Mouse (Mus musculus): ENCODE data around the gene Efna5. TPM values are rescaled to one million over a fixed set of nuclear protein-coding genes. Genes with fewer than 3 reads are reported as not detected.

Efna5 gene
- polyA plus RNA-seq, 1 experiment from 2014 or later, result 70.3 TPM

DNA sequence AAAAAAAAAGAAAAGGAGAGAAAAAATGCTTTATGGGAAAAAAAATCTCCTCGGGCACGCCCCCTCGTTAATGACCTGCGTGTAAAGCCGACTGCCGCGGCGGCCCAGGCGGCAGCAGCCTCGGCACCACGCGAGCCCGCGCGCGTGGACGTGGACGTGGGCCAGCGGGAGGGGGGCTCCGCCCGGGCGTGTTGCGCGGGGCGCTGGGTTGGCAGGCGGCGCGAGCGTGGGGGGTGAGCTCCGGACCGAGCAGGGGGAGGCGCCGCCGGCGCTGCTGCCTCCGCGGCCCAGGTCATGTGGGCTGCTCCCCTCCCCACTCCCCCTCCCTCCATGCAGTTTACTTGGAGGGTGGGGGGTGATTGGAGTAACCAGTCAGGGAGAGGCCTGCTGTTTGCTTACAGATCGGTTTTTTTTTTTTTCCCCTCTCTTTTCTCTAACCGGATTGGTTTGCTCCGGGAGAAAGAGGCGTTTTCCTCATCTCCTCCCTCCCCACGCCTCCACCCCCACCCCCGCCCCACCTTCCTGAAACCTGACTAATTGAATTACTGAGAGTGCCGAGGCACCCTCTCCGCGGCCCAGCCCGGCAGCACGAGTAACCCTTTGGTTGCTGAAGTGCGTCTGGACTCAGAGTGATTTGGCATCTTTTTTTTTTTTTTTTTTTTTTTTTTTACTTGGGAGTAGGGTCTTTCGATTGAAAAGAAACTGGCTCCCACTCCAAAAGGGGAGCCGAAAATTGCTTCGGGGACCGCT is 1.8 kb upstream of the Efna5 start:
- DNase-seq (ENCODE audit: low spot score), result peak; percentile 95
- no peaks in the 10 kb centered on the region for H3K27me3 ChIP-seq (ENCODE audit: control insufficient read depth, insufficient read depth, low read length)

DNA sequence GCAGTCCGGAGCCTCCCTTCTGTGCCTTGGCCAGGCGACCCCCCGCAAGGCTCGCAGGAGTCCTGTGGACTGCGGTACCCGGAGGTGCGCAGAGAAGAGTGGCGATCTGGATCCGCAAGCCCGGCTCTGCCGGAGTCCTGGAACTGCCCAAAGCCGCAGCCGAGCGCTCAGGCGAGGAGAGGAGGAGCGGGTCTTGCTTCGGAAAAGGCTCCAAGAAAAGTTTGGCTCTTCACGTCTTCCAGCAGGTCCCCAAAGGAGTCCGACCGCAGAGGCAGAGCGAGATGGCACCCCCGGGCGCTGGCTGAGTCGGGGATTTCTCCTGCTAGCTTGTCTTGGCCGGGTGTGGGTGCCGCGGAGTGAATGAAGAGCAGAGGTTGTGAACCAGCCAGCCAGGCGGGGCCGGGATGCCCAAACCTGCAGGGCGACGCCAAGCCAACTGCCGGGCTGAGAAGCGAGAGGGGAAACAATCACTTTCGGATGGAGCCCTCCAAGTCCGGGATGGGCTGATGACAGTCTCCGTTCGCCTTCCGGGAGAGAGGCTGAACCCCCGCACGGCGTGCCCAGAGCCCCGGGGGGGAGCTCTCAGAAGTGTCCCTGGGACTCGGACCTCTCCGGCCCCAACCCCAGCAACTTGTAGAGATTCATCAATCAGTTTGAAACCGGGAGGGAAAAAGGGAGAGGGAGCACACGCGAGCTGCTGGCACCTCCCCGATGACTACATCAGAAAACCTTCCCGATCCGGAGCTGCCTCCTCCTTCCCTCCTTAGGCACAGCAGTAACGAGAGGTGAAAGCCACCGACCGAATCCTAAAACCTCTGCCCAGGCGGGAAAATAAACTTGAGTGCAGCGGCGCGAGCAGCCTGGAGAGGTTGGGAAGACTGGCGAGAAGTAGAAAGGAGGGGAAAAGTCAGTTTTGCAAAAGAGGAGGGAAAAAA is 941 bp upstream of the Efna5 start:
- WGBS, result under 1% methylated on average over 58 of the region's 58 CpGs
- peak; percentile 34 for ATAC-seq (replicated peaks; ENCODE audit: insufficient number of reproducible peaks, low FRiP score, low TSS enrichment, low read depth)

More for the DNA sequence above, 1.8 kb upstream of the Efna5 start:
- H3K36me3 ChIP-seq (replicated peaks; ENCODE audit: control insufficient read depth, insufficient read depth, low read depth, low read length), result no peaks in the 10 kb centered on the region
- H3K4me3 ChIP-seq (ENCODE audit: low read depth, low read length), result peak overlapping the region; percentile 94
- ATAC-seq (replicated peaks; ENCODE audit: insufficient number of reproducible peaks, low FRiP score, low TSS enrichment, low read depth), result peak; percentile 83
- peak overlapping the region; percentile 96 for H3K9ac ChIP-seq (replicated peaks; ENCODE audit: low read length)
- H3K9me3 ChIP-seq (replicated peaks; ENCODE audit: control insufficient read depth, low read length), result no peaks in the 10 kb centered on the region
- peak overlapping the region; percentile 74 for H3K27ac ChIP-seq (replicated peaks; ENCODE audit: low read depth, low read length)
- peak overlapping the region; percentile 89 for H3K4me2 ChIP-seq (ENCODE audit: low read depth, low read length)
- WGBS, result under 1% methylated on average over 51 of the region's 53 CpGs
- no peaks in the 10 kb centered on the region for H3K4me1 ChIP-seq (ENCODE audit: control insufficient read depth, insufficient read depth, low read length)

DNA sequence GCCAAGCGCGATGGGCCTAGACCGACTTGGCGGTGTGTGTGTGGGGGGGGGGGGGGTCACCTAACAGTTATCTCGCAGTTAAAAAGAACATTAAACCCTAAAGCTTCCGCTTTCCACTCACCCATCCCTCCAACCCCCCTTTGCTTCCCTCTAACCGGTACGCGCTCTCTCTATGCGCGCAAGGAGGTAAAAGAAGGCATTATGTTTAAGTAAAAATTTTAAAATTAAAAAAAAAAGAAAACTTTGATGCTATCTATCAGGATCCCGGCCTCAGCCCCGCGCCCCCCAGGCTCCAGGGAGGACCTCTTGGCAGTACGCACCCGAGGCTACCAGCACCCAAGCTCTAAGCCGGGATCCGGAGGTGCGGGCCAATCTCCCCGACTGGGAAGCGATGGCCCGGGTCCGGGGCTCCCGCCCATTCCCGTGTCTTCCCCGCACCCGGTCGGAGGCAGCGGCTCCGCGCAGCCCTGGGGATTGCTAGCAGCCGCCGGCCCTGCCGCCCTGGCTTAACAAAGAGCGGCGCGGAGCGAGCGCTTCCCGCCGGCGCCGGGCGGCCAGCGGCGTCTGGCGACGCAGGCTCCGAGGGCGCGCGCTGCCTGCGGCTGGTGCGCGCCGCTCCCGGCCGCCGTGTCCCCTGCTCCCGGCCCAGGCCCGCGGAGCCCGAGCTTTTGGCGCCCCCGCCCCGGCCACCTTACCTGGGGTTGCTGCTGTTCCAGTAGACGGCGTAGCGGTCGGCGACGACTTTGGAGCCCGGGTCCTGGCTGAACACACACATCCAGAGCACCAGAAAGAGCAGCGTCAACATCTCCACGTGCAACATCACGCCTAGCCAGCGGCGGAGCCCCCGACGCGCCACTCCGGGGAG is 574 bp downstream of the Efna5 start:
- Histone ChIP-seq H3K27ac (replicated peaks; ENCODE audit: low read depth, low read length) (peak overlapping the region; percentile 74), H3K4me2 (ENCODE audit: low read depth, low read length) (peak overlapping the region; percentile 89), H3K9ac (replicated peaks; ENCODE audit: low read length) (peak overlapping the region; percentile 96), H3K4me3 (ENCODE audit: low read depth, low read length) (peak overlapping the region; percentile 94), H3K36me3 (replicated peaks; ENCODE audit: control insufficient read depth, insufficient read depth, low read depth, low read length) (no peaks in the 10 kb centered on the region), H3K27me3 (ENCODE audit: control insufficient read depth, insufficient read depth, low read length) (no peaks in the 10 kb centered on the region), H3K9me3 (replicated peaks; ENCODE audit: control insufficient read depth, low read length) (no peaks in the 10 kb centered on the region), H3K4me1 (ENCODE audit: control insufficient read depth, insufficient read depth, low read length) (no peaks in the 10 kb centered on the region)
- peak; percentile 5; the same call in 1 of the 2 replicates for ATAC-seq (replicated peaks; ENCODE audit: insufficient number of reproducible peaks, low FRiP score, low TSS enrichment, low read depth)
- under 1% methylated on average over 79 of the region's 82 CpGs for WGBS
- peak; percentile 68 for DNase-seq (ENCODE audit: low spot score)

More for the DNA sequence above, 941 bp upstream of the Efna5 start:
- peak overlapping the region; percentile 96 for H3K9ac ChIP-seq (replicated peaks; ENCODE audit: low read length)
- H3K4me3 ChIP-seq (ENCODE audit: low read depth, low read length), result peak overlapping the region; percentile 94
- peak; percentile 77 for DNase-seq (ENCODE audit: low spot score)
- no peaks in the 10 kb centered on the region for H3K9me3 ChIP-seq (replicated peaks; ENCODE audit: control insufficient read depth, low read length)
- no peaks in the 10 kb centered on the region for H3K27me3 ChIP-seq (ENCODE audit: control insufficient read depth, insufficient read depth, low read length)
- peak overlapping the region; percentile 89 for H3K4me2 ChIP-seq (ENCODE audit: low read depth, low read length)
- no peaks in the 10 kb centered on the region for H3K36me3 ChIP-seq (replicated peaks; ENCODE audit: control insufficient read depth, insufficient read depth, low read depth, low read length)
- H3K27ac ChIP-seq (replicated peaks; ENCODE audit: low read depth, low read length), result peak overlapping the region; percentile 74
- H3K4me1 ChIP-seq (ENCODE audit: control insufficient read depth, insufficient read depth, low read length), result no peaks in the 10 kb centered on the region

DNA sequence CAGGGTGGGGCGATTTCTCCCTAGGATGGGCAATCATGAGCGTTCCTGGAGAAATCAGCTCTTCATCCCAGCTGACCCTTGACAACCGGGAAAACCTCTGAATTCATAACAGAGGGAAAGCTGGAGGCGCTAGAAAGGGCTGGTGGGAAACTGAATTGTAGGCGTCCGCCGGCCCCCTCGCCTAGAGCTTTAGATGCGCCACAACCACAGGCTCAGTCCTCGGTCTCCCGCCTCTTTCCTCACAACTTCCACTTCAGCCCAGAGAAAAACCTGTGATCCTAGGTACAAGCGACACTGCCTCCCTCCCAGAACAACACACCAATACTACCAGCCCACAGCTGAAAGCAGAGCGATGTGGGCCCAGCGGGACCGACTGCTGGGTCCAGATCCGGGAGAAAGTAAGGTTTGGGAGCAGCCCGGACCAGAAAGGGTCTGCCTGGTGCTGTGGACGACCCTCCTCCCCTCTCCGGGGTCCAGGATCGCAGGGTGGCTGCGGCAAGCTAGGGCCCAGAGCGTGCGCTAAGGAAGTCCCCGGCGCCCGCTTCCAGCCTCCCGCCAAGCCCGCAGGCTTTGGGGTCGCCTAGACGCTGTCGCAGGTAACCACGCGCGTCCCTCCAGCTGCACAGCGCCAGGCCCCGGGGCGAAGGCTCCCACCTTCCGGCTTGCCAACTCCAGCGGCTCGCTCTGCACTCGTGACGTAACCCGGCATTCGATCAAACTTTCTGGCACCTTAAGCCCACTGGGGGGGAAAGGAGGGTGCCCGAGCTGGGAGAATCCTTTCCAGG is 1.4 kb downstream of the Efna5 start:
- Histone ChIP-seq H3K4me1 (ENCODE audit: control insufficient read depth, insufficient read depth, low read length) (no peaks in the 10 kb centered on the region), H3K9me3 (replicated peaks; ENCODE audit: control insufficient read depth, low read length) (no peaks in the 10 kb centered on the region), H3K4me3 (ENCODE audit: low read depth, low read length) (peak overlapping the region; percentile 94), H3K27me3 (ENCODE audit: control insufficient read depth, insufficient read depth, low read length) (no peaks in the 10 kb centered on the region), H3K9ac (replicated peaks; ENCODE audit: low read length) (peak overlapping the region; percentile 96), H3K27ac (replicated peaks; ENCODE audit: low read depth, low read length) (peak overlapping the region; percentile 74; the same call in 1 of the 2 replicates), H3K36me3 (replicated peaks; ENCODE audit: control insufficient read depth, insufficient read depth, low read depth, low read length) (no peaks in the 10 kb centered on the region), H3K4me2 (ENCODE audit: low read depth, low read length) (peak overlapping the region; percentile 89)
- ATAC-seq (replicated peaks; ENCODE audit: insufficient number of reproducible peaks, low FRiP score, low TSS enrichment, low read depth), result no peak
- DNase-seq (ENCODE audit: low spot score), result peak; percentile 72
- under 1% methylated on average over 45 of the region's 45 CpGs for WGBS

DNA sequence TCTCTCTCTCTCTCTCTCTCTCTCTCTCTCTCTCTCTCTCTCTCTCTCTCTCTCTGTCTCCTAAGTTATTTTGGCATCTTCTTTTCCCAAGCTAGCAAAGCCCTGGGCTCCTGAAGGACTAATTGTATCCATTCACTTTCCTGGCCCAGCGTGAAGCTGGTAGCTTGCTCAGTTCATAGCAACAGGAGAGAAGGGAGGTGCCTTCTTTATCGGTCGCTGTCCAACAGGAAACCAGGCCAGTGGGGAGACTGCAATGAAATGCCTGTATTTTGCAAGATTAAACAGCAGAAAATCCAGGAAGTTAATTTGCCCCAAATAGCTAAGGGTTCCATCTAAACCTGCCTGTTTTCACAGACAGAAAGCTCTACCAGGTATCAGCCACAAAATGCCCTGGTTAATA is 5.4 kb downstream of the Efna5 start:
- no peak overlapping the region for H3K4me3 ChIP-seq (ENCODE audit: low read depth, low read length)

DNA sequence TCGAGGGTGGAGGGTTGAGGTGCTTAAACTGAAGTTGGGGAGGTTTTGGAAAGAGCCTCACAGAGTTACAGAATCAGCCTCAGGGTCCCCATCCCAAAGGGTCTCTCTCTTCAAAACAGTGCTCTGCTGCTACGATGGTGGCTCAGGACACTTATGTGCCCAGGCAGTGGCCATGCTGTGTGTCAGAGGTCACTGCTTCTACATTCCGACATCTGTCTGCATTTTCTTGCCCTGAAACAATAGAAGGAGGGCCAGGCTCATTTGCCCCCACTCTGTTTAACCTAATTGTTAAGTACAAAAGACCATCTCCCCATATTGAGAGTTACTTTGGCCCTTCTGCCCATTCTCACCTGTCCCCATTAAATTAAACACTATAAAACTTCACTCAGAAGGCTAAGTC is 9.2 kb downstream of the Efna5 start:
- H3K4me1 ChIP-seq (ENCODE audit: control insufficient read depth, insufficient read depth, low read length), result peaks cover 4% of the 10 kb centered on the region; the same call in 1 of the 2 replicates
- H3K27me3 ChIP-seq (ENCODE audit: control insufficient read depth, insufficient read depth, low read length), result no peaks in the 10 kb centered on the region
- no peak overlapping the region for H3K9ac ChIP-seq (replicated peaks; ENCODE audit: low read length)
- H3K36me3 ChIP-seq (replicated peaks; ENCODE audit: control insufficient read depth, insufficient read depth, low read depth, low read length), result no peaks in the 10 kb centered on the region
- no peak for DNase-seq (ENCODE audit: low spot score)
- H3K4me2 ChIP-seq (ENCODE audit: low read depth, low read length), result no peak overlapping the region
- no peaks in the 10 kb centered on the region for H3K9me3 ChIP-seq (replicated peaks; ENCODE audit: control insufficient read depth, low read length)
- H3K27ac ChIP-seq (replicated peaks; ENCODE audit: low read depth, low read length), result no peak overlapping the region
- ATAC-seq (replicated peaks; ENCODE audit: insufficient number of reproducible peaks, low FRiP score, low TSS enrichment, low read depth), result no peak
- no peak overlapping the region for H3K4me3 ChIP-seq (ENCODE audit: low read depth, low read length)
- WGBS, result 8% methylated on average over 3 of the region's 3 CpGs

More for the DNA sequence above, 5.4 kb downstream of the Efna5 start:
- peak; percentile 43 for DNase-seq (ENCODE audit: low spot score)
- no peak for ATAC-seq (replicated peaks; ENCODE audit: insufficient number of reproducible peaks, low FRiP score, low TSS enrichment, low read depth)
- Histone ChIP-seq H3K9ac (replicated peaks; ENCODE audit: low read length) (no peak overlapping the region), H3K27me3 (ENCODE audit: control insufficient read depth, insufficient read depth, low read length) (no peaks in the 10 kb centered on the region), H3K27ac (replicated peaks; ENCODE audit: low read depth, low read length) (no peak overlapping the region), H3K4me1 (ENCODE audit: control insufficient read depth, insufficient read depth, low read length) (peaks cover 4% of the 10 kb centered on the region; the same call in 1 of the 2 replicates), H3K36me3 (replicated peaks; ENCODE audit: control insufficient read depth, insufficient read depth, low read depth, low read length) (no peaks in the 10 kb centered on the region), H3K4me2 (ENCODE audit: low read depth, low read length) (no peak overlapping the region), H3K9me3 (replicated peaks; ENCODE audit: control insufficient read depth, low read length) (no peaks in the 10 kb centered on the region)
- WGBS, result 8% methylated on average over 3 of the region's 3 CpGs

DNA sequence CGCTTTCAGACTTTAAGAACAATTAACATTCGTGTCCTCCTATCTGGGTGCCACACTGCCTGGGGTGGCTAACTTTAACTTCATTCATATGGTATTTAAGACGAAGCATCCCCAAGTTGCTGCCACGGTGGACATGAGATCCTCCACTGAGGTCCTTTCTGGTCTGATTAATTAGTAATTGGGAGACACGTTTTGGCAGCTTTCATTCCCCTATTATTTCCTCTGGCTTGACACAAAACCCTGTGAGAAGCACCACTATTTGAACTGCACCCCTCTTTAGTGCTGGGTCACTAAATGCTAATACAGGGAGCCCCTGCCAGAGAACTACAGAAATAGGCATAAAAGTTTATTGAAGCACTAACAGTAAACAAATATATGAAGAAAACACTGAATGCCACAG is 9.9 kb downstream of the Efna5 start:
- H3K4me3 ChIP-seq (ENCODE audit: low read depth, low read length), result no peak overlapping the region
- peaks cover 4% of the 10 kb centered on the region; the same call in 1 of the 2 replicates for H3K4me1 ChIP-seq (ENCODE audit: control insufficient read depth, insufficient read depth, low read length)
- WGBS, result 38% methylated on average over 5 of the region's 5 CpGs
- no peak for DNase-seq (ENCODE audit: low spot score)
- no peak for ATAC-seq (replicated peaks; ENCODE audit: insufficient number of reproducible peaks, low FRiP score, low TSS enrichment, low read depth)
- no peaks in the 10 kb centered on the region for H3K9me3 ChIP-seq (replicated peaks; ENCODE audit: control insufficient read depth, low read length)
- no peaks in the 10 kb centered on the region for H3K27me3 ChIP-seq (ENCODE audit: control insufficient read depth, insufficient read depth, low read length)
- H3K9ac ChIP-seq (replicated peaks; ENCODE audit: low read length), result no peak overlapping the region
- H3K4me2 ChIP-seq (ENCODE audit: low read depth, low read length), result no peak overlapping the region
- H3K27ac ChIP-seq (replicated peaks; ENCODE audit: low read depth, low read length), result no peak overlapping the region
- no peaks in the 10 kb centered on the region for H3K36me3 ChIP-seq (replicated peaks; ENCODE audit: control insufficient read depth, insufficient read depth, low read depth, low read length)
